Mouse (Mus musculus): ENCODE results near the gene Man2a1.

DNA sequence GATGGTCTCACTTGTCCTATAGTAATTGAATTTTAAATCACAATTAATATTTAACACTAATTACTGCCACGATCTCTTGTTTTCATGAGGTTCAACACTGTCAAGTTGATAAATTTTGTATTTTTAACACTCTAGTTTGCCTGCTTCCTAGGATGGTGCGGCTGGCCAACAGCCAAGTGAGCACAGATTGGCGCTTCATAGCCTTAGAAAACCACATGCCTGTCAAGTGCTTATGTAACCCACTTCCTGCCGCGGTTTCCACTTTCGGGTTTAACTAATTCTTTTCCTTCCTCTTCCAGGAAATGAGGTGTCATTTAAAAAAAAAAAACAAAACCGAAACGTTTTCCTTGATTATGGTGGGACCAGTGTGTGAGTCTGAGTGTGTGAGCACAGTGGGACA lies 20.8 kb upstream of the Man2a1 start:
- TF ChIP-seq POLR2A (IDR thresholded peaks at IDR 0.05; ENCODE audit: low read depth, low read length) (no peak), CTCF (IDR thresholded peaks at IDR 0.05; ENCODE audit: borderline replicate concordance, insufficient read depth, low read length) (no peak)

Data from embryonic fibroblast, embryonic 13.5 days (primary cell).